Mouse (Mus musculus) E14TG2a.4 (cell line): Measurements from ENCODE around the gene Ttll11.

Experiments used
- CTCF ChIP-seq: conservative IDR thresholded peaks from 2 replicates; pipeline ENCODE4 v1.5.1; 2014; ENCODE audit warnings: low read length
- NANOG ChIP-seq: IDR thresholded peaks from 2 replicates; pipeline ENCODE4 v1.6.1; 2014; ENCODE audit warnings: borderline replicate concordance, low read length, mixed read lengths

- TF ChIP-seq CTCF (no peak), NANOG (no peak)
Observed at GRCm38 (mm10) chr2:35760352-35760751, 219.4 kb downstream of the Ttll11 start.
